Mouse (Mus musculus) retina, postnatal 7 days (tissue): ENCODE measurements around the gene Rspo1.

ENCODE experiments used
- DNase-seq: peaks from one replicate; pipeline ENCODE4 v3.0.0-alpha.2; 2012; ENCODE audit warnings: low read depth, low spot score

The Rspo1 gene

DNA sequence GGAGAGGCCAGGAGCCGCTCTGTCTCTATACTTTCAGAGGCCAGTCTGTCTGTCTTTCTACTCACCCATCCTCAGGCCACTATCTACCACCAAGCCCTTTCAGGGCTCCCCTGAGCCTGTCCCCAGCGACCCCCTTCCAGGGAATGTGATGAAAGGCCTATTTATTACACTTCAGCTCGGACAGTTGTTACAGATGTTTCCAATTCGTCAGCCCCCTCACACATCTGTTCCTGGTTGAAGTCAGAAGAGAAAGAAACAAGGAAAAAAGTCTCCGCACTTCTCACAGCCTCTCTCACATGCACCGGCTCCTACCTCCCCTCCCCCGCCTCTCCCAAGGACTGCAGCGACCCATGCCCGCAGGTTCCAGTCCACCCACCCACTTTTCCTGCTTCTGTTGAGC, 13.9 kb upstream of the Rspo1 start:
- no peak for DNase-seq

DNA sequence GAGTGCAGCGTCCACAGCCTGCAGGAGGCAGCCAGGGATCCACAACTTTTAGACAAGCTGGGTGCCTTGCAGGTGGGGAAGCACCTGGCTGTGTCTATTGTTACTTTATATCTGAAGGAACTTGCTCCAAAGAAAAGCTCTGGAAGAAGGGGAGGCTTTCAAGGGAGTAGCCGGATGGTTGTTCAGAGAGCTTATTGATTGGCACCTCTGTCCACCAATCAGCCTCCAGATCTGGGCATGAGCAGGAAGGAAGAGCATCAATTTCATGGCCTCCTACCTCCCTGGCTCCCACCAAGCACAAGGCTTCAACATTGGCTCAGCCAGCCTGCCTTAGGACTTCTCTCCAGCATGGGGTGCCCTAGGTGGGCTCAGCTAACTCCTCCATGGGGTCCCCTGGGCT, 12.9 kb upstream of the Rspo1 start:
- DNase-seq, result no peak

DNA sequence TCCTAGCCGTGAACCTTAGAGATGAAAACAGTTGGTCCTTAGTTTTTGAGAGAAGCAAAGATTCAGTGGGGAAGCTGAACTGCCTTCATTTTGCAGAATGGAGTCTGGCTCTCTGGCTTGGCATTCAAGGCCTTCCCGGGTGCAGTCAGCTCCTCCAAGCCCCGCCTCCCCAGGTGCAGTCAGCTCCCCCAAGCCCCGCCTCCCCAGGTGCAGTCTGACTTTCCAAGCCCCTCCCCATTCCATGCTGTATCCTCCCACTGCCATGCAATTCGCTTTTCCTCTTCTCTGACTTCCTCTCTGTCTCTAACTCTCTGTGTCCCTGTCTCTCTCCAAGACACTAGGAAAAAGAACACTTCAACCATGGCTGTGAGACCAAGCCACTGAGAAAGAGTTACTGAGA, 8.0 kb upstream of the Rspo1 start:
- DNase-seq, result no peak

DNA sequence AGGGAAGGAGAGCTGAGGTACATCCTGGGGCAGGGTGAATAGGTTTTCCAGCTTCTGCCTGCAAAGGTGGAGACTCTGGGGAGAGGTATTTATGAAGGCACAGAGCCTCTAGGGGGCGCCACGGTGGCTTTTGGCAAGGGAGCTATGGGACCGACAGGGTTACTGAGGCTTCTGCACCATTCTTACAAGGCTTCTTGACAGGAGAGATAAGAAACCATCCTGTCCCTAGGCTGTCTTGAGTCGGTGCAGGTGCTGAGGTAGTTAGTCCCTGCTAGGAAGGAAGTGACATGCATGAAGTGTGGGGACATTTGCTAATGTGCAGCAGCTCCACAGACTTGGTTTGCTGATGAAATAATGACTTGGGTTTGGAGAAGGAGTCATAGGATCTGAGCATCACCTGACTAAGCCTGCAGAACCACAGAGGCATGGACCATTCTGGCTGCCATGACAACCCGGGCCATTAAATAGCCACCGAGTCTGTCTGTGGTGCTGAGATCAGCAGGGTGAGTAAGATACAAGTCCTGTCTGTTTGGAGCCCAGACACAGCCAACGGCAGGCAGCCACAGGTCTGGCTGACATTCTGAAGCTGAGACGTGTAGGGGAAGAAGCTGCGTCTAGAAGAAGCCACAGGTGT, 2.2 kb upstream of the Rspo1 start:
- no peak for DNase-seq

DNA sequence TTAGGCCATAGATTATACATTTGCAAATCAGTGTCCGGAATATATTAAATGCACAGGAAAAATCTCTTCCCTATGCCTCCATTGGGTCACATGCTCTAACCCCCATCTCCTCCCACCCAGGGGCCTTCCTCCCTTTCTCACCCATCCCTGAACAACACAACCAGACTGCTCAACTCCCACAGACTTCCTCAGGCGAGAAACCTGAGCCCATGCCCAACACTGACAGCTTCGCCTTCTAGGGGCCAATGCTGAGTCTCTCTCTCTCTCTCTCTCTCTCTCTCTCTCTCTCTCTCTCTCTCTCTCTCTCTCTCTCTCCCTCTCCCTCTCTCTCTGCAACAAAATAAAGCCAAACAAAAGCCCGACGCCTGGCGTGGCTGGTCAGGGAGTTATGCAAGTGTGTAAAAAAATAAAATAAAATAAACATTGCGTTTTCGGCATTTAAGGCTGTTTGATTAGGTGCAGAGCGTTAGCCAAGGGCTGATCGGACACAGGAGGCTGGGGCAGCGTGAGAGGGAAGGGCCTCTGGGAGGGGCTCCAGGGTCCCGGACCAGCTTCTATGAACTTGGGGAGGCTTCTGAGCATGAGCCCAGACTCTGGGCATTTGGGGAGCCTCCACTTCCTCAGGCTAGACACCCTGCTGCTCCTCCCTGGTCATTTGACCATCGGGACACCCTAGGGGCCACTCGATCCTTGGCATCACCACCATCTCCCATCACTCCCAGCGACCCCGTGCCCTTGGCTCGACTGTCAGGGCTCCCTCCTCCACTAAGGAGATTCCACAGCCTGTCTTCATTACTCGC, 1.2 kb upstream of the Rspo1 start:
- no peak for DNase-seq

DNA sequence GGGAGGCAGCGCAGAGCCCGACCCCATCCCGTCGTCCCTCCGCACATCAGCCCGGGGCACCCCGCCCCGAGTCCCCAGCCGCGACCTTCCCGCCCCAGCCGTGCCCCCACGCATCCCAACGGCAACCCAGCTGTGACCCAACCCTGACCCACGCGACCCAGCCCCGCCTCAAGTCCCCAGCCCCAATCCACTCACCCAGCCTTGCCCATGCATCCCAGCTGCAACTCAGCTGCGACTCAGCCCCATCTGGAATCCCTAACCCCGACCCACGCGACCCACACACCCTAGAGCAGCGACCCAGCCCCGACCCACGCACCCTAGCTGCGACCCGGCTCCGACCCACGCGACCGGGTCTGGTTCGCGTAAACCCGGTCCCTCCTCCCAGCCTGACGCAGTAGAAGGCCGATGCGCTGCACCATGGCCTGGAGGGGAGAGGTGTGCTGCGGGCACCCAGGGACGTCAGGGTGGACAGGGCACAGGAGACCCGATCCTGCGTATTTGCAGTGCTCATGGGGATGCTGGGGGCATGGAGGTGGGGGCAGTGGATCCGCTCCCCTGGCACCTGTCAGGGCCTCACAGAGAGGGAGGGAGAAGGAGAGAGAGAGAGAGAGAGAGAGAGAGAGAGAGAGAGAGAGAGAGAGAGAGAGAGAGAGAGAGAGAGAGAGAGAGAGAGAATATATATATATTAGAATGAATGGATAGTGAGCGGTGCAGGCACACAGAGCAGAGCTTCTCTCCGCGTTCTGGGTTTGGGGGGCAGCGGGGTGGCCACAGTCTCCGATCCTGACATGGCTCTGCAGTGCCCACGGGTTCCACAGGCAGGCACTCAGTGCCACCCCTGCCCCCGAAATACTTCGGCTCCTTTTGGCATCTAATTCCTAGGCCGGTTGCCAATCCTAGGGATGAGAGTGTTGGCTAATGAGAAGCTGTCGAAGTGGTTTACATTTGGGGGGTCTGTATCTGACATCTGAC, 795 bp downstream of the Rspo1 start:
- DNase-seq, result no peak

DNA sequence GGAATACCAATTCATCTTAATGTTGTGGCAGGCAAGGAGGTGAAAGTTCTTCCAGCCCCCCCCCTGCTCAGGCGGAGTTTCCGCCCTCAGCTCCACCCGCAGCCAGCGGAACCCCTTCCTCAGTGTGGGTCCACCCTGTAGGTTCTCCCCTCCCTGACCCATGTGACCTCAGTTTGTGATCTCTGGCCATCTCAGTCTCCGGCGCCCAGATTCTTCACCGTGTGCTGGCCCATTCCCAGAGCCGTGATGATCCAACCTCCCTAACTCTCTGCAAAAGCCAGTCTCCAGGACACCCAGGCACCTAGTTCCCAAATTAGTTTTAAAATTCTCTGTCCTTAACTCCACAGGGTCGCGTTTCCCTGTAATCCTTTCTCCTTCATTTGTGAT, 1.5 kb downstream of the Rspo1 start:
- no peak for DNase-seq

DNA sequence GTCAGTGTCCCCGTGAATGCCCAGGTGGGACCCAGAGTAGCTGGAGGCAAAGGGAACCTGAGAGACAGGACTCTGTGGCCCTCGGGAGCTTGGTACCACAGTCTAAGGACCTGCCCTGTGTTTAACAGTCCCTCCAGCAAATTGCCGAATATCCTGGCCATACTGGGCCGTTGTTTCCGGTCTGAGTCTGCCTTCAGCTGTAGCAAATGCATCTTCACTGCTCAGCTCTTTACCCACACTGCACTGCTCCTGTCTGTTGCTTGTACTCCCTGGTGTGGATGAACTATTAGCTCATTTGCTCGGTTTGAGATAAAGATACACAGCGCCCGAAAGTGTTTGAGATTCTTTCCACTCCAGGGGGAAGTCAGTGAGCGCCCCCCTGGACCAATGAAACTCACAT, 2.2 kb downstream of the Rspo1 start:
- DNase-seq, result no peak

DNA sequence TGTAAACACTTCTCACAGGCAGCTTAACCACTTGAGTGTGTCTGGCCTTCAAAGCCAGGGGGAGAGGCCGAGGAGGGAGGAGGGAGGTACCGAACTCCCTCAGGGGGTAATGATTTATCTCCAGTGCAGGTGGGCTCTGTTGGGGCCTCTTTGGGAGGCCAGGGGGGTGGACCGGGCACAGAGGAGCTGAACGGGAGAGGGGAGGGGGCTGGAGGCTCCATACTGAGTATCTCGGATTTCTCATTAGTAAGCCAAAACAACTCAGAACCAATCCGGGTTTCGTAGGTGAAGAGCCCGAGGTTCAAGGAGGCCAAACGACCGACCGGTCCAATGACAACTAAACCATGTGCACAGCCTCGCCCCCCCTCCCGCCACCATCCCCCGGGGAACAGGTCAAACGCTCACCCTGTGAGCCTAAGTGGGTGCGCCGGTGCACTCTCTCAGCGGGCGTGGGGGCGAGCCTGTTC, 3.6 kb downstream of the Rspo1 start:
- DNase-seq, result no peak

DNA sequence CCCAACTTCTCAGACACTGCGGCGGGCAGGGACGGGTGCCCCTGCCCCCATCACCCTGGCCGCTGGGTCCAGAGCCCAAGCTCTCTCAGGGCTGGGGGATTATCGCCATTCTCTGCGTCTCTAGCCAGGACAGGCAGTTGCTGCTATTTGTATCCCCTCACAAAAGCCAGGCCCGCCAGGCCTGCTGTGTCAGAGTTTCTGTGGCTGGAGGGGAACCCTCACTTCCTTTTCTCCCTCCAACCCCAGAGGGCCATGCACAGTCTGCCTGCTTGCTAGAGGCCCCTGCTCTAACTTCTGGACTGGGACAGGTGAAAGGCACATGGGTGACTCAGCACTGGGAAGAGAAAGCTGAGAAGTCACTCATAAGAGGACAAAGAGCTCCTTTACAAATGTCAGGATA, 4.1 kb downstream of the Rspo1 start:
- no peak for DNase-seq

DNA sequence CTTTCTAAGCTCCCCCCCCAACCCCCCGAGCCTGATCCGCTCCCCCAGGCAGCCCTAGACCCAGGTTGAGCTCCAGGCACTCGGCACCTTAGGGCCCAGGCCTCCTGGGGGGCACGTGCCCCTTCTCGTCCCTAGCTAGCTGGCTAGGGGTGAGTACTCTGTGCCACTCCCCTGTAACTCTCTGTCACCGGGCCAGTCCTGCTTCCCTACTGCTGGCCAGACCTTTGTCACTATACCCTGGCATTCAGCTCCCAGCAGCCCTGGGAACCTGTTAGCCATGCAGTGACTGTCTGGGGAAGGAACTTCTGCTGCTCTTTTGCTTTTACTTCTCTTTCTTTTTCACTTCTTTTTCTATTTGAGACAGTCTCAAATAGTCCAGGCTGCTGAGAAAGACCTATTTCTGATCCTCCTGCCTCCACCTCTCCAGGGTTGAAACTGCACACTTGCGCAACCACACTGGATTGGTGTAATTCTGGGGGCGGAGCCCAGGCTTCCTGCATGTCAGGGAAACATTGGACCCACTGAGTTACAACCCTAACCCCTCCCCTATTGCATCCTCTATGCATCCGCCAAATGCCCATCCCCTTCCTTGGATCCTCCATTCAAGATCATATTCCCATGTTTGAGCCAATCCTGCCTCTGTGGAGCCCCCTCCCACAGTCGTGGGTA, 11.4 kb downstream of the Rspo1 start:
- no peak for DNase-seq

DNA sequence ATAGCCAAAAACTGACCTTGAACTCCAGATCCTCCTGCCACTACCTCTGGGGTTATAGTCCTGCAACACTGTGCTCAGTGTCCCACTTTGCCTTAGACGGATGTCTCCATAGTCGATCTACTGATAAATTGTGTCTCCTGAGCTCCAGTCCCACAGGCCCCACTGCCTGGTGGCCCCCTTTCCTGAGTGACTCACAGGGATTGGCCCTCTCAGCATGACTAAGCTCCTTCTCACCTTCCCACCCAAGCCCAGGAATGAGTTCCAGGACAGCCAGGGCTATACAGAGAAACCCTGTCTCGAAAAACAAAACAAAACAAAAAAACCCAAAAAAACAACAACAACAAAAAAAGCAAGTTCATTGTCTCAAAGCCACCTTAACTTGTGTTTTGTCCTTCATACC, 13.3 kb downstream of the Rspo1 start:
- no peak for DNase-seq

DNA sequence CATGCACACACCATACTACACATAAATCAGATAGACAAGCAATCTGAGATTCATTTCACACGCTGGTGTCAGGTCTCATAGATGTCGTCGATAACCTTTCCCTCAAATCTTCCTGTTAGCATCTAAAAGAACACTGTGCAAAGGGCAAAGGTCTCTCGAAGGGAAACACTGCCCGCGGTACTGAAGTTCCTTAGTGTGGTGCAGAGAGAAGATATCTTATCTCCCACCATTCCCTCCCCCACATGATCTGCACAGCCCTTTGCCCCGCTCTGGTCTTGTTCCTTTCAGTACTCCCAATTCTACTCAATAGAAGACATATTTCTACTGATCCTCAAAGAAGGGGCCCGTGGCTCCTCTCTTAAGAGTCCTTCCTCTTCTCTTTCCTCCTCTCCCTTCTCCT, 16.7 kb downstream of the Rspo1 start:
- no peak for DNase-seq

DNA sequence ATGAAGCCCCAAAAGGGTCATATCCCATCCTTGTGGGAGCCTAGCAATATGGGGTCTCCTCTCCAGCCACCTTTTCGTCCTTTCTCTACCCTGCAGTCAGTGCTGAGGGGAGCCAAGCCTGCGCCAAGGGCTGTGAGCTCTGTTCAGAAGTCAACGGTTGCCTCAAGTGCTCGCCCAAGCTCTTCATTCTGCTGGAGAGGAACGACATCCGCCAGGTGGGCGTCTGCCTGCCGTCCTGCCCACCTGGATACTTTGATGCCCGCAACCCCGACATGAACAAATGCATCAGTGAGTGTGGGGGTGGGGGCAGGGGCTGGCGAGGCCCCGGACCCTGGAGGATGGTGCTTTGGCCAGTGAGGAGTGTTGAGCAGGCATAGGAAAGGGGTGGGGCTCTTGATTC, 18.7 kb downstream of the Rspo1 start:
- DNase-seq, result no peak

DNA sequence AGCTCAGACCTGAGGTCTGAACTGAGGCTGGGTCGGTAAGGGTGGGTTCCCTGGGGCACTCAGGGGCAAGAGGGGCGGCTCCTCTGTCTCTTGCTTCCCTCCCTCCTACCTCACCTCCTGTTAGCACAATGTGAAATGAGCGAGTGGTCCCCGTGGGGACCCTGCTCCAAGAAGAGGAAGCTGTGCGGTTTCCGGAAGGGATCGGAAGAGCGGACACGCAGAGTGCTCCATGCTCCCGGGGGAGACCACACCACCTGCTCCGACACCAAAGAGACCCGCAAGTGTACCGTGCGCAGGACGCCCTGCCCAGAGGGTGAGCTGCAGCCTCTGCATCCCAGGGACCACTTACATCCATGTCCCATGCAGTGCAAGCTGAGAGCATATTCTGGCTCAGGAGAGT, 21.2 kb downstream of the Rspo1 start:
- no peak for DNase-seq

DNA sequence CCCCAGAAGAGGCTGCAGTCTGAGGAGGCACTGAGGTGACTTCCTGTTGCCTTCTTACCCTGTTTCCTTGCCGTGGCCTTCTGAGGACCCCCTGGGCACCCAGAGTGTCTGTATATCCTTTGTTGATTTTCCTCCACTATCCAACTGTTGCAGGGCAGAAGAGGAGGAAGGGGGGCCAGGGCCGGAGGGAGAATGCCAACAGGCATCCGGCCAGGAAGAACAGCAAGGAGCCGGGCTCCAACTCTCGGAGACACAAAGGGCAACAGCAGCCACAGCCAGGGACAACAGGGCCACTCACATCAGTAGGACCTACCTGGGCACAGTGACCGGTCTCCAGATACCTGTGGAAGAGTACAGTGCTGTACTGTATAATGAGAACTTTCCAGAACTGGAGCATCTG, 22.0 kb downstream of the Rspo1 start:
- DNase-seq, result no peak

DNA sequence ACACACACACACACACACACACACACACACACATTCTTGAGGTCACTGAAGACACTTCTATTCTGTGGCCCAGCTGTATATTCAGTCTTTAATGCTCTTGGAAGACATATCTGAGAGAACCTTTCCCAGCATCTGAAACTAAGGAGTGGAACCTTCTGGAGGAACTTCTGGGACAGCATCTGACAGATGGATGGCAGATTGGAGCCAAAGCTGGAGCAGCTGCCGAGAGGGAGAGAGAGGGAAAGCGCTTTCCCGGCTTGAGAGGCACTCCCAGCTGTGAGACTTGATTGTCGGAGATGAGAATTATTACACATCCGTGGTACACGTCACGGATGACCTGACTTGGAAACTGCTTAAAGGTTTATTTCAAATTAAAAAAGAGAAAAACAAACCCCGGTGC, 22.5 kb downstream of the Rspo1 start:
- no peak for DNase-seq

DNA sequence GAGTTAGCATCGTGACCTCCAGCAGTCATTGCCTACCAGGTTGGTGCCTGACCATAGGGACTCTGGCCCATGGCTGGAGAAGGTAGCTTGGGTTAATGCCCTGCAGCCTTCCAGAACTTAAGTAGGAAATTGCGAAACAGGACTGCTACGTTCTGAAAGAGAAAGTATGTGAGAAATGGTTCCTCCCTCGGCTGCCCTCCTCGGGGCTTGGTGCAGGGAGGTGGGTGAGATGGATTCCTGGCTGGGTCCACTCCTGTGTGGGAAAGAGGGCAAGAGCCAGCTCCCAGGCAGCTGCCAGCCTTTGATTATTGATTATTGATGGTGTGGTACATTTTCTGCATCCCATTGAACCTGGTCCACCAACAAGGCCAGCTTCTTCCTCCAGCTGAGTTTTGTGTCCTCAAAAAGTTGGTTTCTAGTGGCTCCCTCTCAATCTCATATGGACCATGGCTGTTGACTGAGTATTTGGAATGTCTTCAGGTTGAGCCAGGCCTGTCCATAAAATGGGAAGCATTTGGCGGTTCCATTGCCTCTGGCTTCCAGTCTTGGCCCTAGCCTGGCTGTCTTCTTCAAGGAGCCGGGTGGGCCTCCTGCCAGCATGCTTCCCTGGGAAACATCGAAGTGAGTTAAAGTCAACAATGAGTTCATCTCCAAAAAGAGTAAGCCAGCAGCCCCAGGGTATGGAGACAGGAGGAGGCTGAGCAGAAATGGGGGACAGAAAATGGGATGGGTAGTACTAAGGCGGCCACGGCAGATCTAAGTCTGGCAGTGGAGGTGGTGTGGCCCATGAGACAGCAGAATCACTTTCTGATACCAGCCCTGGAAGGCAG, 29.8 kb downstream of the Rspo1 start, which contains the start of gene Gnl2:
TSS of gene Gnl2 (plus strand) at position 780 of the 830 bp plus-strand sequence.
- no peak for DNase-seq

DNA sequence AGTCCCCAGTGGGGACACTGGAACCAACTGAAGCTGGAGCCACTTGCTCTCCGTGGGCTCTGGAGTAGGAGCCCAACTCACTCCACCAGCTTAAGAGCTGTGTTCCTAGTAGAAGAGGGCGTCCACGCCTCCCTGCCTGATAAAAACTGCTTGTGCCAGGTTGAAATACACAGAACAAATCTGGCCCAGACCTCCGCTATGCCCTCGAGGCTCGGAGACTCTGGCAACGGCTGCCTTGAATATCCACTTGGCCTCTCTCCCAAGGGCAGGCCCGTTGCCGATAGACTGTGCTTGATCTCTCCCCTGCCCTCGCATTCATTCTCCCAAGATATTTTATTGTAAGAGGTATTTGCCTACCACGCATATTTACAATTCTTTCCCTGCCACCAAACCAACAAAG, 31.2 kb downstream of the Rspo1 start:
- no peak for DNase-seq

DNA sequence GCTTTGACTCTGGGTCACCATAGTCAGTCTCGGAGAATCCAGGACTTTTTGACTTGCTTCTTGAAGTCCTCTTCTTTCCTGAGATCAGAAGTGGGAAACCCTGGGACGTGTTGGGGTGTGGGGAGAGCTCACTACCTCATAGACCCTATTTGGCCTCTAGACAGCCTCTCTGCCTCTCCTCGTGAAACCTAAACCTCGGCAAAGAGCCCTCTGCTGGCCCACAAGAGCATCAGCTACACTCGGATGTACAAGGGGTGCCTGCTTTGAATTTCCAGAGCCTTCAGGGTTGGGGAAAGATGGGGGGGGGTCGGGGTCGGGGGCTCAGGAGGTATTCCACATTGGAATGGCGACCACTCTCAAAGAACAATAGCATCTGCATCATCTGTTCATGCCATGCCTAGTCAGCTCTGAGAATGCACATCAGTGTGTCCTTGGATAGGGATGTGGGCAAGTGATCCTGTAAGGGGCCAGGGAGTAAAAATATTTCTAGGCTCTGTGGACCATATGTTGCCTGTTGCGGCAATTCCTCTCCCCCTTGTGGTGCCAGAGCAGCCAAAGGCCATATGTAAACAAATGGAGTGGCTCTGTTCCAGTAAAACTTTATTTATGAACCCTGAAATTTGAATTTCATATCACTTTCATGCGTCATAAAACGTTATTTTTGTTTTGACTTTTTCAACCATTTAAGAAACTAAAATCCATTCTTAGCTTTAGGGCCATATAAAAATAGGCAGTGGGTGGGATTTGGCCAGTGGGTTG, 34.7 kb downstream of the Rspo1 start:
- DNase-seq, result no peak
